Mouse (Mus musculus) myocyte (in vitro differentiated cells): ENCODE data around the gene Hmgb4. TPM values are rescaled to one million over a fixed set of nuclear protein-coding genes. Genes with fewer than 3 reads are reported as not detected.

Experiments used
- H3K27me3 ChIP-seq: one replicate; pipeline ENCODE4 v1.6.1; 2011; ENCODE audit not compliant: control insufficient read depth, insufficient read depth, insufficient read length
- H3K36me3 ChIP-seq: one replicate; pipeline ENCODE4 v1.6.1; 2011; ENCODE audit not compliant: control insufficient read depth, insufficient read depth
- H3K4me2 ChIP-seq: one replicate; pipeline ENCODE4 v1.6.1; 2011; ENCODE audit warnings: low read depth, control low read depth
- H3K4me3 ChIP-seq: one replicate; pipeline ENCODE4 v1.5.1; 2011; ENCODE audit warnings: mild to moderate bottlenecking, control low read depth, moderate library complexity
- H3K79me2 ChIP-seq: one replicate; pipeline ENCODE4 v1.6.1; 2011; ENCODE audit not compliant: control insufficient read depth, insufficient read depth
- H3ac ChIP-seq: one replicate; pipeline ENCODE4 v1.6.1; 2011; ENCODE audit not compliant: control insufficient read depth, insufficient read length
- CEBPB ChIP-seq: IDR thresholded peaks from 2 replicates; pipeline ENCODE4 v1.6.1; 2011; ENCODE audit warnings: mild to moderate bottlenecking, moderate library complexity; ENCODE audit not compliant: poor library complexity, insufficient read depth, severe bottlenecking
- E2F4 ChIP-seq: IDR thresholded peaks from one replicate; pipeline ENCODE4 v1.6.1; 2011; ENCODE audit warnings: mild to moderate bottlenecking, control low read depth, moderate library complexity; ENCODE audit not compliant: insufficient read depth
- MAX ChIP-seq: IDR thresholded peaks from one replicate; pipeline ENCODE4 v1.6.1; 2011; ENCODE audit warnings: low read depth, mild to moderate bottlenecking, control low read depth
- MYOD1 ChIP-seq, 3 experiments: IDR thresholded peaks; one replicate each; pipeline ENCODE4 v1.6.1; 2011; ENCODE audit warnings: control low read depth in 2 of 3, low read depth in 2 of 3, mild to moderate bottlenecking in 2 of 3, moderate library complexity in 1 of 3; ENCODE audit not compliant: insufficient read length in 2 of 3, control insufficient read depth in 1 of 3
- MYOG ChIP-seq, 3 experiments: IDR thresholded peaks; one replicate each; pipeline ENCODE4 v1.6.1; 2011; ENCODE audit warnings: control low read depth in 2 of 3, low read depth in 2 of 3, mild to moderate bottlenecking in 2 of 3; ENCODE audit not compliant: insufficient read length in 2 of 3, control insufficient read depth in 1 of 3, insufficient read depth in 1 of 3
- POLR2A ChIP-seq: IDR thresholded peaks from one replicate; pipeline ENCODE4 v1.6.1; 2011; ENCODE audit warnings: low read depth, mild to moderate bottlenecking, control low read depth, moderate library complexity; ENCODE audit not compliant: insufficient read length
- POLR2AphosphoS2 ChIP-seq: IDR thresholded peaks from one replicate; pipeline ENCODE4 v1.6.1; 2011; ENCODE audit warnings: low read depth, control low read depth; ENCODE audit not compliant: insufficient read length
- REST ChIP-seq: IDR thresholded peaks from one replicate; pipeline ENCODE4 v1.6.1; 2011; ENCODE audit warnings: mild to moderate bottlenecking, control low read depth, moderate library complexity; ENCODE audit not compliant: insufficient read depth, insufficient read length
- SRF ChIP-seq: IDR thresholded peaks from one replicate; pipeline ENCODE4 v1.6.1; 2011; ENCODE audit warnings: low read depth; ENCODE audit not compliant: control insufficient read depth, insufficient read length
- TCF12 ChIP-seq: IDR thresholded peaks from one replicate; pipeline ENCODE4 v1.6.1; 2011; ENCODE audit warnings: mild to moderate bottlenecking, control low read depth; ENCODE audit not compliant: poor library complexity, insufficient read depth, severe bottlenecking
- TCF3 ChIP-seq: IDR thresholded peaks from one replicate; pipeline ENCODE4 v1.6.1; 2011; ENCODE audit warnings: low read depth, control low read depth; ENCODE audit not compliant: insufficient read length
- USF1 ChIP-seq: IDR thresholded peaks from one replicate; pipeline ENCODE4 v1.6.1; 2011; ENCODE audit warnings: low read depth, mild to moderate bottlenecking, control low read depth, moderate library complexity
- polyA plus RNA-seq: library from polyadenylated mRNA; unstranded; fragments of >200 nt; fragmentation: generic; extraction: Trizol; gene quantifications from one replicate; pipeline ENCODE4 v1.2.1, GENCODE M21; 2012; ENCODE audit warnings: missing spikeins

The Hmgb4 gene
- not detected for polyA plus RNA-seq

GRCm38 (mm10) chr4:128260907-128261560 is at the start of gene Hmgb4:
TSS of gene Hmgb4 (minus strand) at chr4:128260957.
- Histone ChIP-seq H3K79me2 (no peaks in the 10 kb centered on the region), H3K27me3 (no peaks in the 10 kb centered on the region), H3K4me3 (no peak within 1 kb of the TSS), H3ac (no peak within 1 kb of the TSS), H3K36me3 (no peaks in the 10 kb centered on the region), H3K4me2 (no peak within 1 kb of the TSS)
- TF ChIP-seq REST (no peak), TCF12 (no peak), MYOG (IDR thresholded peaks at IDR 0.05; ENCODE audit: control insufficient read depth in 1 of 3, insufficient read depth in 1 of 3, insufficient read length in 2 of 3, low read depth in 2 of 3) (no peak)

DNA sequence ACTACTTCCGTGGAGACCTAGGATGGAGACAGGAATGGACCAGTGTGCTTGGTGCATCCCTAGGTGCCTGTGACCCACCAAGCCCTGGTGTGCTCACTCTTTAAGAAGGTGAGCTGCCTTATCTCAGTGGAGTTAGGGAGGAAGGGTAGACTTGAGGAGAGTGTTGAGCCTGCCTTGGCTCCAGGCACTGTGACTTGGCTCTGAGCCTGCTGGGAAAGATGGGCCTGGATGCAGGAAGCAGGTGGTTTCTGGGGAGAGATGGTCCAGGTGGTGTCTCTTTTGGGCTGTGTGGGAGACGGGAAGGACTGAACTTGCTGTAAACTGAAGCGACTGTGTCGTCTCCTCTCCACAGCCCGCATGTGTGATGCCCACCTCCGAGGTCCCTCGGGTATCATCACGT is 45.3 kb upstream of the Hmgb4 start:
- H3K79me2 ChIP-seq: no peaks in the 10 kb centered on the region

DNA sequence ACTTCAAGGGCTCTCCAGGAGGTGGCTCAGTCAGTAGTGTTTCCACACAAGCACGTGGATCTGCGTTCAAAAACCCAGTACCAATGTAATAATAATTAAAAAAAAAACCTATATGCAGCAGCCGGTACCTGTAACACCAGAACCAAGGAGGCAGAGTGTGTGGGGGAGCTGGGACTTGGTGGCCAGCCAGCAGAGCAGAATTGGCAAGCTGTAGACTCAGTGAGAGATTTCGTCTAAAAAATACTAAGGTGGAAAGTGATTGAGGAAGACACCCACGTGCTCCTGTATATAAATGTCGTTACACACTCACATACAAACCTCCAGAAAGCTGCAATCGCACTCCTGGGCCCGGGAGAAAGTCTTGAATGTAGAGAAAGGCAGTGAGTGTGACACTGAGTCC is 43.3 kb upstream of the Hmgb4 start:
- no peak overlapping the region for H3K4me2 ChIP-seq
- TF ChIP-seq TCF3: no peak
- no peak for TF ChIP-seq POLR2AphosphoS2
- no peak for TF ChIP-seq POLR2A
- no peak for TF ChIP-seq SRF
- TF ChIP-seq MYOG (IDR thresholded peaks at IDR 0.05; ENCODE audit: control insufficient read depth in 1 of 3, insufficient read depth in 1 of 3, insufficient read length in 2 of 3, low read depth in 2 of 3): no peak
- TF ChIP-seq MAX: no peak
- TF ChIP-seq E2F4: no peak
- H3K27me3 ChIP-seq: no peaks in the 10 kb centered on the region
- no peak overlapping the region for H3K4me3 ChIP-seq
- no peaks in the 10 kb centered on the region for H3K79me2 ChIP-seq
- no peak overlapping the region for H3ac ChIP-seq
- no peaks in the 10 kb centered on the region for H3K36me3 ChIP-seq

More for the DNA sequence above, 45.3 kb upstream of the Hmgb4 start:
- Histone ChIP-seq H3K4me2 (no peak overlapping the region), H3K27me3 (no peaks in the 10 kb centered on the region), H3ac (no peak overlapping the region), H3K4me3 (no peak overlapping the region), H3K36me3 (no peaks in the 10 kb centered on the region)
- TF ChIP-seq MAX (no peak), TCF12 (no peak), POLR2A (no peak)

DNA sequence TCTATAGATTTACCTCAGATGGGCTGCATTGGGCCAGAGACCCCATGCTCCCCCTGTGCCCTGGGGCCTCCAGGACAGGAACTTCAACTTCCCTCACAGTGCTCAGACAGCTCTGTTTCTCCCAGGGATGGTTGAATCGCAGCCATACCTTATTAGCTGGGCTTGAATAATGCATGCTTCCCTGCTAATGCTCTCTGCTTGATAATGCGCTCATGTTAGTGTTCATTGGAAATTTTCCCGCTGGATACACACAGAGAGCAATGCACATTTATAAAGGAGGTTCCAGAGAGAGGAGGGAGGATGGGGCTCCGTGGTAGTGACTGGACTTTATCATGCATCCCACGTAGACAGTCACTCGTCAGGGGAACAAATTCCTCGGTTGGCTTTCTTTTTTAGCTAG is 27.3 kb upstream of the Hmgb4 start:
- no peaks in the 10 kb centered on the region for H3K27me3 ChIP-seq
- H3K36me3 ChIP-seq: no peaks in the 10 kb centered on the region
- TF ChIP-seq E2F4 (no peak), MYOD1 (IDR thresholded peaks at IDR 0.05; ENCODE audit: control insufficient read depth in 1 of 3, insufficient read length in 2 of 3, low read depth in 2 of 3) (no peak), TCF12 (no peak), MYOG (IDR thresholded peaks at IDR 0.05; ENCODE audit: control insufficient read depth in 1 of 3, insufficient read depth in 1 of 3, insufficient read length in 2 of 3, low read depth in 2 of 3) (no peak), MAX (no peak), REST (no peak), TCF3 (no peak), POLR2AphosphoS2 (no peak), CEBPB (no peak), POLR2A (no peak), USF1 (no peak), SRF (no peak)
- H3K4me3 ChIP-seq: no peak overlapping the region
- no peak overlapping the region for H3K4me2 ChIP-seq
- H3K79me2 ChIP-seq: no peaks in the 10 kb centered on the region
- no peak overlapping the region for H3ac ChIP-seq

DNA sequence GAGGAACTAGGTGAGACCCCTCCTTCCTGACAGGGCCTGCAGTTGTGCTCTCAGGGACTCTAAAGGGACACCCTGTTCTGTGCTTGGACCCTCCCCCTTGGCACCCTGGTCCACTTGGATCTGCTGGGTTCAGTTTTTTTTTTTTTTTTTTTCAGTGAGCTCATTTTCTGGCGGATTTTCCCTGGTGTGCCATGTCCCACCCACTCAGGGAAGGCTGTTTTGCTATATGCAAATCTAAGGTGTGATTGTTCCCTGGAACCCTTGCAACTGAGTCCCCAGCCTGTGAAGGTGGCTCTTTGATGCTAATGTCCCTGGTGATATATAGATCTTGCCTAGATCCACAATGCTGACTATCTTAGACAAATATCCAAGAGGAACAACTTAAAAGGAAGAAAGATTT is 24.3 kb upstream of the Hmgb4 start:
- no peak overlapping the region for H3K4me3 ChIP-seq
- H3K36me3 ChIP-seq: no peaks in the 10 kb centered on the region
- no peak overlapping the region for H3ac ChIP-seq
- H3K4me2 ChIP-seq: no peak overlapping the region
- H3K27me3 ChIP-seq: no peaks in the 10 kb centered on the region
- H3K79me2 ChIP-seq: no peaks in the 10 kb centered on the region
- TF ChIP-seq SRF (no peak), REST (no peak), POLR2A (no peak), USF1 (no peak), TCF12 (no peak), MYOD1 (IDR thresholded peaks at IDR 0.05; ENCODE audit: control insufficient read depth in 1 of 3, insufficient read length in 2 of 3, low read depth in 2 of 3) (no peak), MYOG (IDR thresholded peaks at IDR 0.05; ENCODE audit: control insufficient read depth in 1 of 3, insufficient read depth in 1 of 3, insufficient read length in 2 of 3, low read depth in 2 of 3) (no peak), MAX (no peak), TCF3 (no peak), E2F4 (no peak), CEBPB (no peak), POLR2AphosphoS2 (no peak)
